Mouse (Mus musculus): ENCODE results near the gene Hinfp. TPM values are rescaled to one million over a fixed set of nuclear protein-coding genes. Genes with fewer than 3 reads are reported as not detected.
"Not testable (repeated sequence)": the region's sequence is repeated elsewhere in the genome, so short reads cannot be mapped to it uniquely, and the experiment has no call there.

Hinfp gene
- polyA plus RNA-seq, 1 experiment from 2014 or later: 38.5 TPM

- Histone ChIP-seq H3K36me3 (peaks cover 38% of the 10 kb centered on the region), H3K9me3 (no peaks in the 10 kb centered on the region), H3K4me3 (replicated peaks) (peak overlapping the region; percentile 98), H3K9ac (replicated peaks) (peak overlapping the region; percentile 98), H3K4me1 (replicated peaks) (peaks cover 33% of the 10 kb centered on the region), H3K27ac (no peak overlapping the region), H3K27me3 (no peaks in the 10 kb centered on the region), H3K4me2 (replicated peaks) (peak overlapping the region; percentile 93)
- 41% methylated on average over 5 of the region's 5 CpGs for WGBS
- ATAC-seq: no peak
These were observed 12.8 kb upstream of the Hinfp start for GRCm38 (mm10) chr9:44318076-44318825.

GRCm38 (mm10) chr9:44317452-44317851 lies 12.0 kb upstream of the Hinfp start:
- 66% methylated on average over 4 of the region's 4 CpGs for WGBS
- Histone ChIP-seq H3K9me3 (no peaks in the 10 kb centered on the region), H3K9ac (replicated peaks) (peak overlapping the region; percentile 98; the same call in 1 of the 2 replicates), H3K27ac (no peak overlapping the region), H3K27me3 (no peaks in the 10 kb centered on the region), H3K4me3 (replicated peaks) (0 out of 2 replicates have a peak overlapping the region, but pooled peaks have one; percentile 98), H3K4me1 (replicated peaks) (peaks cover 33% of the 10 kb centered on the region), H3K36me3 (peaks cover 42% of the 10 kb centered on the region), H3K4me2 (replicated peaks) (peak overlapping the region; percentile 93)
- no peak for ATAC-seq

- no peak overlapping the region for H3K9ac ChIP-seq (replicated peaks)
- 0 out of 2 replicates have a peak, but pooled peaks cover 3% of the 10 kb centered on the region for H3K27me3 ChIP-seq
These were observed 9.4 kb upstream of the Hinfp start for GRCm38 (mm10) chr9:44314910-44315309.

GRCm38 (mm10) chr9:44314257-44314547 lies 8.7 kb upstream of the Hinfp start:
- Histone ChIP-seq H3K9me3 (no peaks in the 10 kb centered on the region), H3K9ac (replicated peaks) (no peak overlapping the region), H3K27ac (no peak overlapping the region), H3K36me3 (peaks cover 58% of the 10 kb centered on the region), H3K4me1 (replicated peaks) (peaks cover 33% of the 10 kb centered on the region), H3K27me3 (0 out of 2 replicates have a peak, but pooled peaks cover 3% of the 10 kb centered on the region), H3K4me3 (replicated peaks) (no peak overlapping the region), H3K4me2 (replicated peaks) (no peak overlapping the region)
- 57% methylated on average over 4 of the region's 4 CpGs for WGBS
- no peak for ATAC-seq

More at GRCm38 (mm10) chr9:44314910-44315309, 9.4 kb upstream of the Hinfp start:
- H3K36me3 ChIP-seq: peaks cover 56% of the 10 kb centered on the region
- no peak overlapping the region for H3K27ac ChIP-seq
- H3K9me3 ChIP-seq: no peaks in the 10 kb centered on the region
- ATAC-seq: no peak
- no peak overlapping the region for H3K4me3 ChIP-seq (replicated peaks)
- H3K4me2 ChIP-seq (replicated peaks): no peak overlapping the region
- WGBS: 93% methylated on average over 18 of the region's 18 CpGs
- peaks cover 36% of the 10 kb centered on the region for H3K4me1 ChIP-seq (replicated peaks)

GRCm38 (mm10) chr9:44313476-44314256 lies 8.2 kb upstream of the Hinfp start:
- H3K36me3 ChIP-seq: peaks cover 58% of the 10 kb centered on the region
- no peak overlapping the region for H3K4me2 ChIP-seq (replicated peaks)
- peaks cover 28% of the 10 kb centered on the region for H3K4me1 ChIP-seq (replicated peaks)
- WGBS: 72% methylated on average over 19 of the region's 19 CpGs
- no peak overlapping the region for H3K9ac ChIP-seq (replicated peaks)
- ATAC-seq: no peak
- H3K4me3 ChIP-seq (replicated peaks): no peak overlapping the region
- H3K27me3 ChIP-seq: 0 out of 2 replicates have a peak, but pooled peaks cover 3% of the 10 kb centered on the region
- H3K27ac ChIP-seq: no peak overlapping the region
- no peaks in the 10 kb centered on the region for H3K9me3 ChIP-seq

GRCm38 (mm10) chr9:44311136-44312134 lies 6.0 kb upstream of the Hinfp start:
- Histone ChIP-seq H3K27ac (peak overlapping the region; percentile 44; the same call in 1 of the 2 replicates), H3K4me1 (replicated peaks) (peaks cover 12% of the 10 kb centered on the region), H3K4me3 (replicated peaks) (no peak overlapping the region), H3K36me3 (peaks cover 52% of the 10 kb centered on the region), H3K9me3 (no peaks in the 10 kb centered on the region), H3K27me3 (0 out of 2 replicates have a peak, but pooled peaks cover 3% of the 10 kb centered on the region), H3K9ac (replicated peaks) (0 out of 2 replicates have a peak overlapping the region, but pooled peaks have one; percentile 36), H3K4me2 (replicated peaks) (0 out of 2 replicates have a peak overlapping the region, but pooled peaks have one; percentile 12)
- peak; percentile 41; the same call in 1 of the 2 replicates for ATAC-seq
- 3% methylated on average over 27 of the region's 27 CpGs for WGBS

- no peak overlapping the region; the same call in 1 of the 2 replicates for H3K27ac ChIP-seq
- H3K36me3 ChIP-seq: peaks cover 45% of the 10 kb centered on the region
- H3K27me3 ChIP-seq: 0 out of 2 replicates have a peak, but pooled peaks cover 3% of the 10 kb centered on the region
- WGBS: 27% methylated on average over 10 of the region's 10 CpGs
- no peak overlapping the region for H3K4me2 ChIP-seq (replicated peaks)
- H3K4me3 ChIP-seq (replicated peaks): no peak overlapping the region
- H3K9me3 ChIP-seq: no peaks in the 10 kb centered on the region
- peaks cover 12% of the 10 kb centered on the region for H3K4me1 ChIP-seq (replicated peaks)
- H3K9ac ChIP-seq (replicated peaks): 0 out of 2 replicates have a peak overlapping the region, but pooled peaks have one; percentile 36
- no peak for ATAC-seq
These were observed 5.3 kb upstream of the Hinfp start for GRCm38 (mm10) chr9:44310750-44311135.

- 66% methylated on average over 3 of the region's 3 CpGs for WGBS
- H3K9ac ChIP-seq (replicated peaks): no peak overlapping the region
- H3K27ac ChIP-seq: no peak overlapping the region
- no peak for ATAC-seq
- peaks cover 35% of the 10 kb centered on the region for H3K36me3 ChIP-seq
- H3K4me3 ChIP-seq (replicated peaks): no peak overlapping the region
- no peak overlapping the region for H3K4me2 ChIP-seq (replicated peaks)
- 0 out of 2 replicates have a peak, but pooled peaks cover 3% of the 10 kb centered on the region for H3K27me3 ChIP-seq
- no peaks in the 10 kb centered on the region for H3K9me3 ChIP-seq
- H3K4me1 ChIP-seq (replicated peaks): peaks cover 14% of the 10 kb centered on the region
These were observed 4.3 kb upstream of the Hinfp start for GRCm38 (mm10) chr9:44309756-44310155.

- H3K36me3 ChIP-seq: peaks cover 22% of the 10 kb centered on the region
- no peak overlapping the region for H3K9ac ChIP-seq (replicated peaks)
- H3K9me3 ChIP-seq: no peaks in the 10 kb centered on the region
- no peak for ATAC-seq
- no peak overlapping the region for H3K4me2 ChIP-seq (replicated peaks)
- H3K27ac ChIP-seq: no peak overlapping the region
- H3K4me3 ChIP-seq (replicated peaks): no peak overlapping the region
- WGBS: 92% methylated on average over 2 of the region's 2 CpGs
- H3K4me1 ChIP-seq (replicated peaks): peaks cover 26% of the 10 kb centered on the region
- H3K27me3 ChIP-seq: 0 out of 2 replicates have a peak, but pooled peaks cover 3% of the 10 kb centered on the region
These were observed 1.8 kb upstream of the Hinfp start for GRCm38 (mm10) chr9:44307248-44307647.

- Histone ChIP-seq H3K4me3 (replicated peaks) (no peak overlapping the region), H3K9me3 (no peaks in the 10 kb centered on the region), H3K4me2 (replicated peaks) (no peak overlapping the region), H3K4me1 (replicated peaks) (peaks cover 21% of the 10 kb centered on the region), H3K36me3 (peaks cover 26% of the 10 kb centered on the region), H3K27me3 (0 out of 2 replicates have a peak, but pooled peaks cover 3% of the 10 kb centered on the region), H3K9ac (replicated peaks) (no peak overlapping the region), H3K27ac (no peak overlapping the region)
- WGBS: 86% methylated on average over 6 of the region's 6 CpGs
- ATAC-seq: no peak
These were observed 1.1 kb upstream of the Hinfp start for GRCm38 (mm10) chr9:44306532-44306931.

GRCm38 (mm10) chr9:44300001-44300400 lies 5.5 kb downstream of the Hinfp start:
- H3K9me3 ChIP-seq; H3K4me2 ChIP-seq (replicated peaks); H3K4me3 ChIP-seq (replicated peaks); H3K9ac ChIP-seq (replicated peaks); ATAC-seq; H3K27ac ChIP-seq; H3K27me3 ChIP-seq: not testable (repeated sequence)
- H3K36me3 ChIP-seq: peaks cover 75% of the 10 kb centered on the region
- WGBS: 99% methylated on average over 3 of the region's 3 CpGs
- peaks cover 15% of the 10 kb centered on the region for H3K4me1 ChIP-seq (replicated peaks)
